Mouse (Mus musculus) urinary bladder, postnatal 25 days (tissue): ENCODE results near the gene Eno3.

Source experiments
- DNase-seq: peaks from one replicate; pipeline ENCODE4 v3.0.0; 2022; ENCODE audit warnings: low spot score

Eno3 gene

DNA sequence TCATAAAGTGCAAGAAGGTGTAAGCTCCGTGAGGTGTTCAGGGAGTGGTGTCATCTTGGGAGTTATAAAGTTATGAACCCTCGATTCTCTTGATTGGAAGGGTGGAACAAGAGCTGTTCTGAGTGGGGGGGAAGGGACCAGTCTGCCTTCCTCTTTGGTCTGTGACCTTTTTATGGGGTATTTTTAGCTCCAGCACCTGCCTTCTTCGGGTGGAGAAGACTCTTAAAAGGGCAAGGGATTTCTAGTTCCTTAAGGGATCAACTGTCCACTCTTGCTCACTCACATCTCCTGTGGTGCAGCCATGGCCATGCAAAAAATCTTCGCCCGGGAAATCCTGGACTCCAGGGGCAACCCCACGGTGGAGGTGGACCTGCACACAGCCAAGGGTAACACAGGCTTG lies 571 bp downstream of the Eno3 start:
- no peak for DNase-seq

DNA sequence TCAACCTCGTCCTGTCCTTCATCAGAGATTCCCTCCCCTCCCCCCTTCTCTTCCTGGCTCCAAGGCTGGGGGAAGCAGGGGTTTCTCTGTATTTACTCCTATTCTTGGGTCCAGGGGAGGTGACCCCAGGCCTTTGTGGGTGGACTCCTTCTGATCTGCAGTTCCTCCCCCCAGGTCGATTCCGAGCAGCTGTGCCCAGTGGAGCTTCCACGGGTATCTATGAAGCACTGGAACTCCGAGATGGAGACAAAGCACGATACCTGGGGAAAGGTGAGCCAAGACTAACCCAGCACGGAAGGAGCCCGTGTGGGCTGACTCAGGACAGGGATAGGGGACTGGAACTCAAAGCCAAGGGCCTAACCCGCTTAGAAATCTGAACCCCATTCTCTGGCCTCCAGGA lies 989 bp downstream of the Eno3 start:
- DNase-seq = no peak

DNA sequence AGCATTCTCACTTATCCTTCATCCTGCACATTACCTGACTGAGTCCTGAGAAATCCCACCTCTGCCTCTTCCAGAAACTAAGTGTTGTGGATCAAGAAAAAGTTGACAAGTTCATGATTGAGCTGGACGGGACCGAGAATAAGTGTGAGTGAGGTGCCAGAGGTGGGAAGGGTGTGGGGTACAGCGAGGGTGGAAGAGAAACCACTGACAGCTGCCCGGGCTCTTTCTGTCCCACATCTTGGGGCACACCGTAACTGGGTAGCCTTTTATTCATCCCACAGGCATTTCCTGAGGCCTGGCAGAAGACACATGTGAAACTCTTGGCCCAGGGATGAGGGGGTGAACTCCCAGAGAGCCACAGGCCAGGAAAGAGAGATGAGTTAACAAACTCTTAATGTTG lies 1.5 kb downstream of the Eno3 start:
- DNase-seq = no peak

GRCm38 (mm10) chr11:70658942-70659341 lies 1.9 kb downstream of the Eno3 start:
- no peak for DNase-seq

DNA sequence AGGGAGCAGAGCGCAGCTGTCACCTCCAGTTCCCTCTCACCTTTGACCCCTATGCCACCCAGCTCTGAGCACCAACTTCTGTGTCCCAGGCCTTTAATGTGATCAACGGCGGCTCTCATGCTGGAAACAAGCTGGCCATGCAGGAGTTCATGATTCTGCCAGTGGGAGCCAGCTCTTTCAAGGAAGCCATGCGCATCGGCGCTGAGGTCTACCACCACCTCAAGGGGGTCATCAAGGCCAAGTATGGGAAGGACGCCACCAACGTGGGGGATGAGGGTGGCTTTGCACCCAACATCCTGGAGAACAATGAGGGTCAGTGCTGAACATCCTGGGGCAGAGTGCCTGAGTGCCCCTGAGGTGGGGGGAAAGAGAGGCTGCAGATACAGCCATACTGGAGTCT lies 3.6 kb downstream of the Eno3 start:
- no peak for DNase-seq

GRCm38 (mm10) chr11:70663101-70663500 lies 6.1 kb downstream of the Eno3 start:
- no peak for DNase-seq

DNA sequence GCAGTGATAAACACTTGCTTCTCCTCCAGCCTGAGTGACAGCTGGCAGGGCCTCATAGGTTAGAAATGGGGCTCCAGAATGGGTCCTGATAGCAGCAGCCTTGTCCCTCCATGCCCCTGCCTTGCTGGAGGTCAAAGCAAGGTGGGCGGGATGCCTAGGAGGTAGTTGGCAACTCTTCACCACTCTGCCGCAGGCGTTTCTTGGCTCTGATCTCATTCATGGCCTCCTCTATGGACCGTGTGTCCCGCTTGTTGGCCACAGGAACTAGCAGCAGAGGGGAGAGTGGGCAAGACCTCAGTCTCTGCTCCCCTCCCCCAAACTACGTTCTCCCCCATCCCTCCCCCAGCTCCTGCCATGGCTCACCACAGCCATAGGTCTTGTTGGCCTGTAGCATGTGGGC lies 7.0 kb downstream of the Eno3 start:
- DNase-seq = no peak

DNA sequence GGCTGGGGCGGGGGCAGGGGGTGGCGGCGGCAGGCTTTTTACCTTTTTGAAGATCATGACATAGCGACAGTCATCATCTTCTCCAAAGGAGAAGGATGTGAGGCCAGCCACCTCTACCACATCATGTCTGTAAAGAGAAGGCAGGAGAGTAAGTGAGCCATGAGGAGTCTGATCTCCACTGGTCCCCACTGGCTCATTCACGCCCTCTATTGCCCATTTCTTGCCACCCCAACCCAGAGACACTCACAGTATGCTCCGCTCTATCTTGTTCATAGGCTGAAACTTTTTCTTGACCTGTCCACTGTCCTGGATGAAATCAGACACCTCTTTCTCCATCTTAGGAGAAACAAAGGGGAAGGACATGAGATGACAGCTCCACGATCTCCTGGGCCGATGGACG lies 7.7 kb downstream of the Eno3 start:
- DNase-seq = no peak

- DNase-seq = no peak
These were observed 9.7 kb downstream of the Eno3 start for GRCm38 (mm10) chr11:70666687-70667086.

- DNase-seq = no peak
These were observed 10.5 kb downstream of the Eno3 start for GRCm38 (mm10) chr11:70667271-70668150.

- DNase-seq = peak; percentile 59
These were observed 11.4 kb downstream of the Eno3 start for GRCm38 (mm10) chr11:70668335-70668770.

DNA sequence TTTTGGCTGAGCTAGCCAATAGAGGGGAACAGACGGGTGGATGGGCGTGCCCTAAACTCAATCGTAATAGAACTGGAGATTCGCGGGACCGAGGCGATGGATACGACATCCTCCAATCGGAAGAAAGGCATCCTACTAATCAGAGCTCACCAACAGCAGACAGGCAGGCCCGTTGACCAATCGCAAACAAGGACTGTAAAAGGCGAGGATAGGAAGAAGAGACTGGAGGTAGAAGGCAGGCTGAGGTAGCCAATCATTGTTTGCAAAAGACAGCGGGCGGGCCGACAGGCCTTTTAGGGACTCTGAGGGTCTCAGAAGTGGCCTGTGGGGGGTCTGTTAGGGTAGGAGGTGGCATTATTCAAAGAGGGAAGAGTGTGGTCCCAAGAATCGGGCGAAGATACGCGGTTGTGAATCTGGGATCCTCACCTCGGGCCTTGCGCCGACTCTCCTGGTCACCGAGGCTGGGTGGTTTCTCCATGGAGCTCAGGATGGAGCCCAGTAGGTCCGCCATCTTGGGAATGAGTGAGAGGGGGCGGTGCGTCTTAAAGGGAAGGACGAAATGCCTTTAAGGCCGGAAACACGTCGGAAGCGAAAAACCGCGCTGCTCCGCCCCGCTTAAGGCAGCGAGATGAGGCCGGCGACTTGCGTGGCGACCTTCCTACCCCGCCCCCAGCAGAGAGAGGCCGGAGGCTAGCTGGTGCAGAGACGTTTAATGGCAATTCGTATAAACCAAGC lies 11.9 kb downstream of the Eno3 start, which contains the start of gene Spag7:
Spag7 (minus strand) TSS at position 646 of the 735 bp plus-strand sequence.
- peak; percentile 87 for DNase-seq

DNA sequence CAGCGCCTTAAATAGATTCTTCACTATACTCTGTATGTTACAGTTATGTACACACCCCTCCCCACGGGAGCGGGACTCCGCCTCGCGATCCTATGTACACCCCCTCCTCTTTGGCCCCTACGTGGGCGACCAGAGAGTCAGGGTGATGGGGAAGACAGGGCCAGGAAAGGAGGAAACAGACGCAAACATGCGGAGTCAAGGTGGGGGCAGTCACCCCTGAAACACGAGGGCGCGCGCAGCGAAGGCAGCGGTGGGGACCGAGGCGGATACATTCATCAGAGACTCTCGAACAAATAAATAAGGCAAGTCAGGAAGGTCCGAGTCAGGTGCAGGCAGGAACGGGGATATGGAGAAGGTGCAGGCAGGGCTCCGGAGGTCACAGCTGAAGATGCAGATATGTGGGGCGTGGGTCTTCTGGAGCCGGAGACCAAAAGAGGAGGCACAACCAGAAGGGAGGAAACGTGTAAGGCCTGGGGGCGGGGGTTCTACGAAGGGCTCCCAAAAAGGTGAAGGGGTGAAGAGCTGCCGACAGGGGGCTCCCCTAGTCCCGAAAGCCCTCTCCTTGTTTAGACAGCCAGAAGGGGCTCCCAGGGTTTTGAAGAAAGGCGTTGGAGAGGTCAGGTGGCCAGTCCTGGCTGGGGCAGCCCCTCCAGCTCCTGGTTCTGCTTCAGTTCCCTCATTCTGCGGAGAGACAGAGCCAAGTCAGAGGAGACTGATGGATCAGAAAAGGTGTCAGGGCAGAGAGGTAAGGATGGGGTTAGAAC lies 12.8 kb downstream of the Eno3 start:
- DNase-seq = peak; percentile 66

- no peak for DNase-seq
These were observed 13.5 kb downstream of the Eno3 start for GRCm38 (mm10) chr11:70670483-70670882.

GRCm38 (mm10) chr11:70671333-70672047 lies 14.5 kb downstream of the Eno3 start:
- DNase-seq = no peak

DNA sequence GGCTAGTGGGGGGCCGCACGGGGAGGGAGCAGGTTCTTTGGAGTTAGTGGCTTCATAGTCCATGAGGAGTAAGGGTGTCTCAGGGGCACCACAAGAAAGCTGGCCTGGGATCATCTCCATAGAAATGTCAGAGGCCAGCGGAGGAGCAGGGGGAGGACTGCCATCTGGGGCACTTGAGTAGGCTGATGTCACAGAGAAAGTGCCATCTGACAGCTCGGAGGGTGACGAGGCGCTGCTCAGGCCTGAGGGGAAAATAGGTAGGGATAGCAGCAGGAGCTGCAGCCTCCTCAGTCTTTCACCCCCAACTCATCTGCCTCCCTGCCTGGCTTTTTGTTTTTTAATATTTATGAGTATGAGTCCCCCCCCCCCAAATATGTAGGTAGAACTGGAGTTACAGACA lies 17.0 kb downstream of the Eno3 start:
- DNase-seq = no peak

DNA sequence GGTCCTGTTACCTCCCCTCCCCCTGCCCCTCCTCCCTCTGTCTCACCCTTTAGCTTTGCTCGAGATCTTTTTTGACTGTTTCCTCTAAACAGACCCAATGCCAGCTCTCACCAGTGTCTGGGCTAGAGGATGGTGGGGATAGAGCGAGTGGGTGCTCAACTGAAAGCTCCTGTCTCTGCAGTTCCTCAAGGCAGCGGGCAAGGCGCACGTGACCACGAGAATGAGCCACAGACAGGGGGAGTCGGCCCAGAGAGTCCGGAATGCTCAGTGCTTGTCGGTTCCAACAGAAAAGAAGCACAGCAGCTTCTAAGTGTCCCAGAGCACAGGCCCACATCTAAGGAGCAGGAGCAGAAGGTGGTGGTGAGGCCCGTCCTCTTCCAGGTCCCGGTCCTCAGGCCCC lies 17.5 kb downstream of the Eno3 start:
- DNase-seq = no peak

- DNase-seq = no peak
These were observed 21.1 kb downstream of the Eno3 start for GRCm38 (mm10) chr11:70678092-70678491.

DNA sequence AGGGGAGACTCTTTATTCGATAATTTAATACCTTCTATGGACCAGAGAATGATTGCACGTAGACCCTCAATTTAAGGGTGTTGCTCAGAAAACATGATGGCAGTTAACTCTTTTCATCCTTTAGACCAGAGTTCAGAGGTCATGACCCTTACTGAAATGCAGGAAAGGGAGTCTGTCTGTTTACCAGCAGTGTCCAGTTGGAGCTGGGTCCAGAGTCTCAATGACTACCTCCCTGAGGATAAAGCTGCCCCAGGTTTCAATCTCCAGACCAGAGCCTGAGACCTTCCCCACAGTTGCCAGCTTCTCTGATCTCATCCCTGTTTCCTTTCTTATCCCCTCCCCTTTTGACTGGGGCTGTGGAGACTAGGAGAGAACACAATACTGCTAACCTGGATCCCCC lies 21.6 kb downstream of the Eno3 start:
- no peak for DNase-seq

DNA sequence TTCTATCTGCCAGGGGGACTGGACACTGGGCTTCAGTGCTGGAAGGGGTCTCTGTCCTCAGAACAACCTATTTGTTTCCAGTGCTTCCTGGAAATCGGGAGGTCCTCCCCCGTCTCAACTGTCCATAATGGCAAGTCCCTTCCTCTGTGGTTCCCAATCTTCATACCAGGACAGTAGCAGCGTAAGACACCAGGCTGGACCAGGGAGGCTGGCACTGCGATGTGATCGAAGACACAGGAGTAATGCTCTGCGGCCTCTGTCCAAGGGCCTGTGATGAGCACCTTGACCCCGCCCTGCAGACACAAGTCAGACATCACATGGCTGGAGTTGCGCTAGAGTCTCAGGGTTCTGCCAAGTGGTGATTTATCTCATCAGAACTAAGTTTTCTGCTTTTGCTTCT lies 22.4 kb downstream of the Eno3 start:
- DNase-seq = no peak

- DNase-seq = no peak
These were observed 22.9 kb downstream of the Eno3 start for GRCm38 (mm10) chr11:70679894-70680293.

DNA sequence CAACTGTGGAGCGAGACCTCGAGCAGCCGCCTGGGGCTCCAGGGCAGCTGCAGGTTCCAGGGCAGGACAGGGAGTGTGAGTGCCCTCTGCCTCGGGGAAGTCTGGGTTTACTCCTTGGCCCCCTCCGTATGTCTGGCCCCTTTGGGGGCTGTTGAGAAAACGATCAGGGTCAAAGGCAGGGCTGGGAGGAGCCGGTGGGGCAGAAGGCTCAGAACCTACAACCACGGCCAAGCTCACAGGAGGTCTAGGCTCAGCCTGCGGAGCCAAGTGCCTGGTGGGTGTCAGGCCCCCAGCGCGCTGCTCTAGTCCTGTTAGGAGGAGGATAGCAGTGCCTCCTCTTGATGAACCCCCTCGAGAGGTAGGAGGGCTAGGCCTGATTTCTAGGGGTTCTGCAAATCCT lies 24.2 kb downstream of the Eno3 start:
- no peak for DNase-seq
